ENCODE assay signal across 8 mouse cellular contexts in the genomic region with DNA sequence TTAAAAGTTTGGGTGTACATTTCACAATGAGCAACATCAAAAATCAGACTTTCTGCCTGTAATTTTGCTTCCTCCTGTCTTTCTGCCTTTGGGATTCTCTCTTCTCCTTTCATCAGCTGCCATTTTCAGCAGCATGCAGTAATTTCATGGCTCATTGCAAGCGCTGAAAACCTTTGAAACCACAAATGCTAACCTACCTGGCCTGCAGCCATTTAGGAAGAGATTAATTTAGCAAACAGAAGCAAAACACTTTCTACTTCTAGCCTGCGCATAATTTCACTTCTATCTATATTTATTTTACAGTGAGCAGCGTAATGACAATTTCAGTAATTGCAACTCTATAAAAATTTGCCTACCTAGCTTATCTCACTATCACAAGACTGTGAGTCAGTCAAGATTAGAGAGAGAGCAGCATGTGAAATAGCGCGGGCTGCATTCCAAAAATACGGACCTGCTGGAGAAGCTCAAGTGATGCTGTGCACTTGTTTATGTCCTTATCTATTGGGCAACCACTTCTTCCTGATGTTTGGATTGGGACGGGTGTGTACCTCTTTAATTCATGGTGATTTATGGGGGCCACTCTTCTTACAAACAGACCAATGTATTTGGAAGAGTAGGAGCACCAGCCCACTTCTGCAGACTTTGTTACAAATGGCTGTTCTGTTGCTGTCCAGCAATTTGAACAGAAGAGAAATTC.
DNase-seq lines count a peak whose midpoint lies in the region; ATAC-seq lines count a peak whose summit lies in the region.

No protein-coding gene starts in this region.

- H3K4me1 ChIP-seq in midbrain, embryonic 14.5 days (ENCODE audit: control insufficient read depth, insufficient read depth, low read length), result peaks cover 17% of the 10 kb centered on the region; the same call in 1 of the 2 replicates
- no peaks in the 10 kb centered on the region for H3K4me1 ChIP-seq in midbrain, embryonic 11.5 days (ENCODE audit: control insufficient read depth, insufficient read depth, low read length)
- no peaks in the 10 kb centered on the region for H3K4me1 ChIP-seq in hindbrain, embryonic 14.5 days (replicated peaks; ENCODE audit: control insufficient read depth, insufficient read depth, low read length)

- ATAC-seq in midbrain, embryonic 14.5 days (ENCODE audit: low FRiP score, low TSS enrichment), result no peak
- no peak for ATAC-seq in midbrain, embryonic 11.5 days (ENCODE audit: low FRiP score)
- peak; percentile 43; the same call in 1 of the 2 replicates for ATAC-seq in hindbrain, embryonic 14.5 days (ENCODE audit: low FRiP score)

- H3K9ac ChIP-seq in midbrain, embryonic 14.5 days (replicated peaks; ENCODE audit: low read length), result no peak overlapping the region
- H3K9ac ChIP-seq in midbrain, embryonic 11.5 days (ENCODE audit: low read length), result no peak overlapping the region
- H3K9ac ChIP-seq in hindbrain, embryonic 14.5 days, result no peak overlapping the region

- no peaks in the 10 kb centered on the region for H3K27me3 ChIP-seq in midbrain, embryonic 14.5 days (ENCODE audit: control insufficient read depth, insufficient read depth, low read length)
- no peaks in the 10 kb centered on the region for H3K27me3 ChIP-seq in midbrain, embryonic 11.5 days (ENCODE audit: control insufficient read depth, insufficient read depth, low read length)
- no peaks in the 10 kb centered on the region for H3K27me3 ChIP-seq in hindbrain, embryonic 14.5 days (ENCODE audit: control insufficient read depth, insufficient read depth, low read length)

- peak; percentile 3 for DNase-seq in adrenal gland, postnatal 25 days
- no peak for DNase-seq in adrenal gland, adult 18-20 months (ENCODE audit: low spot score in 2 of 2)
- peak; percentile 66 for DNase-seq in midbrain, embryonic 14.5 days
- DNase-seq in midbrain, embryonic 11.5 days (ENCODE audit: low spot score, missing footprints), result no peak
- peak; percentile 52 for DNase-seq in hindbrain, embryonic 14.5 days (ENCODE audit: low spot score)
- DNase-seq in right cerebral cortex, postnatal 4 days, result peak; percentile 9
- no peak for DNase-seq in layer of hippocampus, postnatal 25 days (ENCODE audit: extremely low spot score in 1 of 2, low spot score in 1 of 2)
- DNase-seq in spleen, adult 12 weeks (ENCODE audit: low spot score), result no peak

- H3K4me2 ChIP-seq in midbrain, embryonic 14.5 days (ENCODE audit: low read length), result no peak overlapping the region
- no peak overlapping the region for H3K4me2 ChIP-seq in midbrain, embryonic 11.5 days
- H3K4me2 ChIP-seq in hindbrain, embryonic 14.5 days (replicated peaks), result no peak overlapping the region

- peak overlapping the region; percentile 49; the same call in 1 of the 2 replicates for H3K27ac ChIP-seq in midbrain, embryonic 14.5 days (replicated peaks; ENCODE audit: low read depth, low read length)
- no peak overlapping the region for H3K27ac ChIP-seq in midbrain, embryonic 11.5 days (ENCODE audit: low read depth, low read length)
- peak overlapping the region; percentile 49 for H3K27ac ChIP-seq in hindbrain, embryonic 14.5 days

- H3K9me3 ChIP-seq in midbrain, embryonic 14.5 days (ENCODE audit: control insufficient read depth, low read length), result no peaks in the 10 kb centered on the region
- no peaks in the 10 kb centered on the region for H3K9me3 ChIP-seq in midbrain, embryonic 11.5 days (ENCODE audit: control insufficient read depth, low read length)
- H3K9me3 ChIP-seq in hindbrain, embryonic 14.5 days (ENCODE audit: control insufficient read depth, low read length), result no peaks in the 10 kb centered on the region

- no peak overlapping the region for H3K4me3 ChIP-seq in midbrain, embryonic 14.5 days (replicated peaks; ENCODE audit: low read depth, low read length)
- no peak overlapping the region for H3K4me3 ChIP-seq in midbrain, embryonic 11.5 days (ENCODE audit: low read depth, low read length)
- no peak overlapping the region for H3K4me3 ChIP-seq in hindbrain, embryonic 14.5 days (replicated peaks; ENCODE audit: low read length)

- H3K36me3 ChIP-seq in midbrain, embryonic 14.5 days (ENCODE audit: control insufficient read depth, insufficient read depth, low read length), result no peaks in the 10 kb centered on the region
- no peaks in the 10 kb centered on the region for H3K36me3 ChIP-seq in midbrain, embryonic 11.5 days (ENCODE audit: control insufficient read depth, insufficient read depth, low read length)
- no peaks in the 10 kb centered on the region for H3K36me3 ChIP-seq in hindbrain, embryonic 14.5 days (replicated peaks; ENCODE audit: control insufficient read depth, insufficient read depth)

- WGBS in midbrain, embryonic 14.5 days, result 64% methylated on average over 7 of the region's 7 CpGs
- WGBS in midbrain, embryonic 11.5 days, result 87% methylated on average over 7 of the region's 7 CpGs
- WGBS in hindbrain, embryonic 14.5 days, result 55% methylated on average over 7 of the region's 7 CpGs

Comparison
In these comparisons a context has a peak if more than half of its experiments do, and no peak if none do; other contexts are left out.
1. DNase-seq: peak in adrenal gland, postnatal 25 days (single experiment), midbrain, embryonic 14.5 days (single experiment), hindbrain, embryonic 14.5 days (single experiment) and right cerebral cortex, postnatal 4 days (single experiment); none in adrenal gland, adult 18-20 months (0 of 2), midbrain, embryonic 11.5 days (single experiment), layer of hippocampus, postnatal 25 days (0 of 2) and spleen, adult 12 weeks (single experiment).